Mouse (Mus musculus): ENCODE measurements around the gene Fbxl7.
"Not testable (repeated sequence)": the region's sequence is repeated elsewhere in the genome, so short reads cannot be mapped to it uniquely, and the experiment has no call there.

- not testable (repeated sequence) for TF ChIP-seq CTCF (IDR thresholded peaks at IDR 0.05; ENCODE audit: low read depth, low read length); POLR2A (IDR thresholded peaks at IDR 0.05; ENCODE audit: extremely low read depth, insufficient read depth, low read length)
Observed at GRCm38 (mm10) chr15:26729341-26729740, 166.0 kb downstream of the Fbxl7 start.

All from liver, adult 2 months (tissue).